Mouse (Mus musculus) midbrain, postnatal 0 days (tissue): ENCODE results near the gene Lag3. TPM values are rescaled to one million over a fixed set of nuclear protein-coding genes. Genes with fewer than 3 reads are reported as not detected.

Source experiments
- ATAC-seq: fragments of 200-750 bp; cut with Nextera tagmentation; 2 replicates; pipeline ENCODE4 v1.8.0; 2017; ENCODE audit warnings: moderate number of reproducible peaks, mild to moderate bottlenecking, moderate TSS enrichment, moderate library complexity; ENCODE audit not compliant: low FRiP score
- DNase-seq: peaks from one replicate; pipeline ENCODE4 v3.0.0-alpha.2; 2015; ENCODE audit warnings: low spot score
- H3K27ac ChIP-seq: fragments of 300-500 bp; sonication (generic); 2 replicates; pipeline ENCODE4 v1.5.1; 2014; ENCODE audit warnings: low read depth, mild to moderate bottlenecking, low read length, mixed read lengths
- H3K27me3 ChIP-seq: fragments of 300-500 bp; sonication (generic); 2 replicates; pipeline ENCODE4 v1.6.1; 2014; ENCODE audit warnings: low read length, control low read depth, mixed read lengths; ENCODE audit not compliant: insufficient read depth
- H3K36me3 ChIP-seq: fragments of 300-500 bp; sonication (generic); 2 replicates; pipeline ENCODE4 v1.6.1; 2014; ENCODE audit warnings: low read length, control low read depth, mixed read lengths; ENCODE audit not compliant: insufficient read depth
- H3K4me1 ChIP-seq: fragments of 300-500 bp; sonication (generic); 2 replicates; pipeline ENCODE4 v1.6.1; 2014; ENCODE audit warnings: mild to moderate bottlenecking, control low read depth, antibody characterized with exemption, low read length, mixed read lengths; ENCODE audit not compliant: insufficient read depth
- H3K4me2 ChIP-seq: fragments of 300-500 bp; sonication (generic); 2 replicates; pipeline ENCODE4 v1.6.1; 2014; ENCODE audit warnings: low read depth, mild to moderate bottlenecking, low read length, mixed read lengths; ENCODE audit not compliant: poor library complexity, severe bottlenecking
- H3K4me3 ChIP-seq: fragments of 300-500 bp; sonication (generic); 2 replicates; pipeline ENCODE4 v1.5.1; 2014; ENCODE audit warnings: low read depth, mild to moderate bottlenecking, low read length, moderate library complexity
- H3K9ac ChIP-seq: fragments of 300-500 bp; sonication (generic); replicated peaks from 2 replicates; pipeline ENCODE4 v1.6.1; 2014; ENCODE audit warnings: mild to moderate bottlenecking, low read length, moderate library complexity, mixed read lengths; ENCODE audit not compliant: poor library complexity, severe bottlenecking
- H3K9me3 ChIP-seq: fragments of 300-500 bp; sonication (generic); 2 replicates; pipeline ENCODE4 v1.6.1; 2016; ENCODE audit warnings: low read length, control low read depth
- CTCF ChIP-seq: IDR thresholded peaks from 2 replicates; pipeline ENCODE4 v1.5.1; 2016; ENCODE audit warnings: antibody characterized with exemption, mild to moderate bottlenecking
- WGBS: fragments of 180-500 bp; shearing (Covaris S2); extraction: QIAGEN DNeasy Blood & Tissue Kit; methylation state at CpG from one replicate; pipeline ENCODE4 v1.1.7; 2014; 5-methylcytosine and 5-hydroxymethylcytosine counted together
- polyA plus RNA-seq: library from polyadenylated mRNA; unstranded; fragments of >200 nt; fragmentation: Nextera tagmentation; extraction: Ambion mirVana; gene quantifications from 2 replicates; pipeline ENCODE4 v1.2.1, GENCODE M21; 2015
- total RNA-seq: library from RNA; depleted of rRNA; stranded (reverse); fragments of >200 nt; gene quantifications from 2 replicates; pipeline ENCODE4 v1.2.3, GENCODE M21; 2014

Gene Lag3
- total and polyA plus RNA-seq, 2 experiments from 2014 or later = 1.1 to 2.8 TPM

DNA sequence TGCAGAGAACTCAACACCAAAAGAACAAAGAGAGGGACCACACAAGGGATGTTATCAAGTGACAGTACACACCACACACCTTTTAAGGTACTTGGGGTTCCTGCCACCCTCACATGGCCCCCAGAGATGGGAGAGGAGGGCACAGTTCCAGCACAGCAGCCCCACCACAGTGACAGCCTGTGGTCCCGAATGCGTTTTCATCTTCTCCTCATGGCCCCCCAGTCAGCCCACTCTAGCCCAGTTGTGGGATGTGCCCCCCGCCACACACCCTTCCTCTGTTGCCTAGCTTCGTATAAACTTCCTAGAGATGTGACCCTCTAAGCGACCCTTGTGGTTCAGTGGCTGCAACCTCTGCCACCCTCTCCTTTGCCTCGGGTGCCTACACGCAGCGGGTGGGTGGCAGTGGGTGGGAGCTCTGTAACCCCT, 25.5 kb downstream of the Lag3 start:
- Histone ChIP-seq H3K4me3 (no peak overlapping the region), H3K4me1 (no peaks in the 10 kb centered on the region), H3K9me3 (no peaks in the 10 kb centered on the region), H3K27me3 (no peaks in the 10 kb centered on the region), H3K4me2 (no peak overlapping the region), H3K27ac (no peak overlapping the region), H3K36me3 (no peaks in the 10 kb centered on the region), H3K9ac (no peak overlapping the region)
- WGBS = 92% methylated on average over 8 of the region's 8 CpGs
- DNase-seq (no peak), ATAC-seq (no peak)
- TF ChIP-seq CTCF = no peak

DNA sequence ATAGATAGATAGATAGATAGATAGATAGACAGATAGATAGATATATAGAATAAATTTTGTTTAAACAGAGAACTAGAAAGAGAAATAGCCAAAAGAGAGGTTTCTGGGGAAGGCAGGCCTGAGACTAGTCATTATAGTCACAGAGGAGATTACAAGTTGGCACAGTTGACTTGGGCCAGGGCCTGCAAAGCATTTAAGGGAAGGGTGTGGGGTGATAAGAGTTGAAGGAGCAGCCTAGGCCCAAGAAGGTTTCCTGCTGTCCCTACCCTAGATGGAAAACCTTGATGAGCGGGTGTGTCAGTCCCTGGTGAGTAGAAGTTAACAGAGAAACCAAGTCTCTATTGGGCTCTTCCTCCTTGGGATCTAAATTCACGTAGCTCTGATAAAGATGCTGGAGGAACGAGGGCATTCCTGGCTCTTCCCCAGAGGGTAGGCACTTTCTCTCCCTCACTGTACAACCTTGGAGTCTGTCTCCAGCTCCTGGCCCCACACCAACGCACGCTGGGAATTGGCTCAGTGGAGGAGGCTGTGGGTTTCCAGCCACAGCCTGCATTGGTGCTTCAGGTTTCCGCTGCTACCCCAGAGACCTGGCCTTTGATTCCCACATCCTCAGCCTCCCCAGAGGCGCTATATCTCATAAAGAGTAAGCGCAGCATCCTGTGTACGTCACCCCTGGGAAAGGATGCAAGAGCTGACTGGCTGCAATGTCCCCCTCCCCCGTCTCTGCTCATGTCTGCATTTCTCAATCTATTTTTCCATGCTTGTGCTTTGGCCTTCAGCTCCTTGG, 26.6 kb downstream of the Lag3 start:
- no peak for TF ChIP-seq CTCF
- Histone ChIP-seq H3K36me3 (no peaks in the 10 kb centered on the region), H3K4me3 (no peak overlapping the region), H3K9ac (no peak overlapping the region), H3K27ac (no peak overlapping the region), H3K9me3 (no peaks in the 10 kb centered on the region), H3K27me3 (no peaks in the 10 kb centered on the region), H3K4me1 (no peaks in the 10 kb centered on the region), H3K4me2 (no peak overlapping the region)
- 78% methylated on average over 10 of the region's 10 CpGs for WGBS
- DNase-seq (no peak), ATAC-seq (no peak)

DNA sequence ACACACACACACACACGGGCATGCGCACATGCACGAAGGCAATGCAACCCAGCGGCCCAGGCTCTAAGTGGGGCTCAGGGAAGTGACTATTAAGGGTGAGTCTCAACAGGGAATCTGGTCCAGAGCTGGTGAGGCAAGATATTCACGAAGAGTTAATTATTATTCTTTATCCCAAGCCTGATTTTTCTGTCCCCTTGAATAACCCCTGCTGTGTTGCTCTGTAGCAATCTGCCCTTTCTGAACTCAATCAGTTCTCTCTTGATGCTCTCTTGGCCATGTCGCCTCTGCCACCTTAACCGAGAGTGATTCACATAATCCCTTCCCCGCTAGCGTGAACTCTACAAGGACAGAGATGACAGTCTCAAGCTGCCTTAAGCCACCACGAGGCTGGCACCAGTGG, 28.2 kb downstream of the Lag3 start:
- Histone ChIP-seq H3K36me3 (no peaks in the 10 kb centered on the region), H3K4me1 (no peaks in the 10 kb centered on the region), H3K9me3 (no peaks in the 10 kb centered on the region), H3K9ac (no peak overlapping the region), H3K4me2 (no peak overlapping the region), H3K27ac (no peak overlapping the region), H3K27me3 (no peaks in the 10 kb centered on the region), H3K4me3 (no peak overlapping the region)
- DNase-seq (no peak), ATAC-seq (no peak)
- 64% methylated on average over 10 of the region's 10 CpGs for WGBS
- TF ChIP-seq CTCF = no peak

DNA sequence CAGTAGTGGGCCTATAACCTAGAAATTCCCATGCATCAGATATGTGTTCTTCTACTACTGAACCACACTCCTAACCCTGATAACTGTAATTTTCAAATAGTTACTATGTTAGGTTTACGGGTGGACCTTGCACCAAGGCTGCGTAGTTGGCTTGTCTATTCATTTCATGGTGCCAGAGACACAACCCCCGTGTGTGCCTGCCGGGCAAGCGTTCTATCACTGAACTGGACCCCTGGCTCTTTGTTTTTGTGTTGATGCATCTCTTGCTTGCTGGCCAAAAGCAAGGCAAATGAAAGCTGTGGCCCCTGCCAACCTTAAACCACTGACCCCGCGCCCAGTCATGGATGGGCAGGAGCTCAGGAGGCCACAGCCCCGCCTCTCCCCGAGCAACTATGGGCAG, 29.7 kb downstream of the Lag3 start:
- Histone ChIP-seq H3K27ac (no peak overlapping the region), H3K9me3 (no peaks in the 10 kb centered on the region), H3K4me3 (no peak overlapping the region), H3K4me1 (no peaks in the 10 kb centered on the region), H3K36me3 (no peaks in the 10 kb centered on the region), H3K9ac (no peak overlapping the region), H3K27me3 (no peaks in the 10 kb centered on the region), H3K4me2 (no peak overlapping the region)
- WGBS = 91% methylated on average over 9 of the region's 9 CpGs
- no peak for TF ChIP-seq CTCF
- no peak for ATAC-seq
- no peak for DNase-seq

DNA sequence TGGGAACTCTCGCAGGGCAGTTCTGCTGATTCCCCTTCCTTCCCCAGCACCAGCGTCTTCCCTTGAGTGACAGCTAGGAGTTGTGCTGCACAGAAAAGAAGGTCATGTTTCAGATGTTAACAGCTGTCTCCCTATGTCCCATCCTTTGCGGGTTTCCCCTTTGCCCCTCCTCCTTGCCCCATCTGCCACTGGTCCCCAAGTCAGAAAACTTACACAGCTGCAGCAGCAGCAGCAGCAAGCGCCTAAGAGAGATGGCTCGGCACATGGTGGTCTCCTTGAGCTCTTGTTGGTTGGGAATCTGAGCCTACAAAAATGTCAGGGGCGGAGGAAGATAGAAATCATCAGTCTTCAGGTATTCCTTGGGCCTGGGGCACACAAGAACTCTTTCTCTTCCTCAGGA, 32.1 kb downstream of the Lag3 start:
- TF ChIP-seq CTCF = no peak
- DNase-seq (no peak), ATAC-seq (no peak)
- no peaks in the 10 kb centered on the region for H3K36me3 ChIP-seq
- H3K27ac ChIP-seq = no peak overlapping the region
- no peak overlapping the region for H3K9ac ChIP-seq
- WGBS = 60% methylated on average over 6 of the region's 6 CpGs
- no peak overlapping the region for H3K4me2 ChIP-seq
- H3K4me1 ChIP-seq = no peaks in the 10 kb centered on the region
- H3K9me3 ChIP-seq = no peaks in the 10 kb centered on the region
- H3K27me3 ChIP-seq = no peaks in the 10 kb centered on the region
- H3K4me3 ChIP-seq = no peak overlapping the region

DNA sequence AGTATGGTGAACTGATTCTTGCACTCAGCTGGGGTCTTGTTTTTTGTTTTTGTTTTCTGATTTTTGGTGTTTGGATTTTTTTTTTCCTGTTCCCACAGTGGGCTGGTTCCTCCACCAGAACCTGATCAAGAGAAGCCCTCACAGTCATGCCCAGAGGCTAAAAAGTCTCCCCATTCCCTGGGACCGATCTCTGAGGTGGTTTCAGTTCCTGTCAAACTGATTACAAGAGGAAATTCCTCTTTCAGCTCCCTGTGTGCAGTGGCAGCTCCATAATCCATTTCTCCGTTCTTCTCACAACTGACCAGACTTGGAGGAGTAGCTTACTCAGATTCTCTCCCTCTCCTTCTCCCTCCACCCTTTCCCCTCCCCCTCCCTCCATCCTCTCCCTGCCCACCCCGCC, 37.2 kb downstream of the Lag3 start:
- ATAC-seq (no peak), DNase-seq (no peak)
- Histone ChIP-seq H3K27me3 (no peaks in the 10 kb centered on the region), H3K4me3 (no peak overlapping the region), H3K4me2 (no peak overlapping the region), H3K36me3 (no peaks in the 10 kb centered on the region), H3K9ac (no peak overlapping the region), H3K4me1 (no peaks in the 10 kb centered on the region), H3K9me3 (no peaks in the 10 kb centered on the region), H3K27ac (no peak overlapping the region)
- no peak for TF ChIP-seq CTCF
- 44% methylated on average over 3 of the region's 3 CpGs for WGBS
